Mouse (Mus musculus) ovary, postnatal 10 days (tissue): ENCODE data around the gene Mcm6.
"Not testable (repeated sequence)": the region's sequence is repeated elsewhere in the genome, so short reads cannot be mapped to it uniquely, and the experiment has no call there.

ENCODE experiments used
- DNase-seq: peaks from one replicate; pipeline ENCODE4 v3.0.0; 2022; ENCODE audit warnings: low spot score

Mcm6 gene

GRCm38 (mm10) chr1:128330313-128330712 lies 29.2 kb downstream of the Mcm6 start:
- no peak for DNase-seq

GRCm38 (mm10) chr1:128328218-128328617 lies 31.2 kb downstream of the Mcm6 start, which contains the start of gene Lct:
Gene Lct (minus strand): TSS chr1:128328318.
- no peak for DNase-seq

DNA sequence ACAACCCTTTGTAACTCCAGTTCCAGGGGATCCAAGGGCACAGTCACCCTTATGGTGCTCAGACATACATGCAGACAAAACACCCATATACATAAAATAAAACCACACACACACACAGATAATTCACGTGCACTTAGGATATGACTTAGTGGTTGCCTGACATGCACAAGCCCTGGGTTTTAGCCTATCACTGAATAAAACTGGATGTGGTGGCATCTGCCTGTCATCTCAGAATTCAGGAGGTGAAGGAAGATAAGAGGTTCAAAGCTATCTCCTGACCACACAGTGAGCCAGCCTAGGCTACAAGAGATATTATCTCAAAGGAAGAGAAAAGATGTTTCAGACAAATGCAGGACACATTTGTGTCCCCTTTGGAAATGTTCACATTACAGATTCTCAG lies 32.3 kb downstream of the Mcm6 start:
- DNase-seq = no peak

- DNase-seq = no peak
These were observed 34.7 kb downstream of the Mcm6 start for GRCm38 (mm10) chr1:128324776-128325175.

- no peak for DNase-seq
These were observed 36.3 kb downstream of the Mcm6 start for GRCm38 (mm10) chr1:128323026-128323643.

DNA sequence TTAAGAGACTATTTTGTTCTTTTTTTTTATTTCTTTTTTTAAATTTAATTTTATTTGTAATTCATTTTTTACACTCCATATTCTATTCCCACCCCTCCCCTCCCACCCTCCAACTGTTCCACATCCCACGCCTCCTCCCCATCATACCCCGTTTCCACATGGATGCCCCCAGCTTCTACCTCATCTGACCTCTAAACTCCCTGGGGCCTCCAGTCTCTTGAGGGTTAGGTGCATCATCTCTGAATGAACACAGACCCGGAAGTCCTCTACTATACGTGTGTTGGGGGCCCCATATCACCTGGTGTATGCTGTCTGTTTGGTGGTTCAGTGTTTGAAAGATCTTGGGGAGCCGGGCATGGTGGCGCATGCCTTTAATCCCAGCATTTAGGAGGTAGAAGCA lies 40.2 kb downstream of the Mcm6 start:
- DNase-seq = not testable (repeated sequence)

GRCm38 (mm10) chr1:128314665-128315064 lies 44.8 kb downstream of the Mcm6 start:
- no peak for DNase-seq

- no peak for DNase-seq
These were observed 50.4 kb downstream of the Mcm6 start for GRCm38 (mm10) chr1:128309043-128309442.

DNA sequence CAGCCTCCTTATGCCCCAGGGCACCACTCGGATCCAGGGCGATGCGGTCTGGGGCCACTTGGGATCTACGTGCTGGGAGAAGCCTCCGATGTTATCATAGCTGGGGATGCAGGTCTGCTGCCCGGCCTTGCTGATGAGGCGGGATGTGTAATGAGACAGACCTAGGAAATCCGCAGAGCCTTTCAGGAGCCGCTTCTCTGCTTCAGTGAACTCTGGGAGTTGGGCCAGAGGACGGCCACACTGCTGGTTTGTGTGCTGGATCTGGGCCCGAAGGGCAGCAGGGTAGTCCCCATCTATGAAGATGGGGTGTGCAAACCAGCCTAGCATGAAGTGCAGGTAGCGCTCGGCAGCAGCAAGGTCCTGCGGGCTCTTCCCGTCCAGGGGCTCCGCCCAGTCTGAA lies 55.6 kb downstream of the Mcm6 start:
- DNase-seq = no peak

- no peak for DNase-seq
These were observed 63.5 kb downstream of the Mcm6 start for GRCm38 (mm10) chr1:128295717-128296528.

- no peak for DNase-seq
These were observed 64.2 kb downstream of the Mcm6 start for GRCm38 (mm10) chr1:128295296-128295695.

DNA sequence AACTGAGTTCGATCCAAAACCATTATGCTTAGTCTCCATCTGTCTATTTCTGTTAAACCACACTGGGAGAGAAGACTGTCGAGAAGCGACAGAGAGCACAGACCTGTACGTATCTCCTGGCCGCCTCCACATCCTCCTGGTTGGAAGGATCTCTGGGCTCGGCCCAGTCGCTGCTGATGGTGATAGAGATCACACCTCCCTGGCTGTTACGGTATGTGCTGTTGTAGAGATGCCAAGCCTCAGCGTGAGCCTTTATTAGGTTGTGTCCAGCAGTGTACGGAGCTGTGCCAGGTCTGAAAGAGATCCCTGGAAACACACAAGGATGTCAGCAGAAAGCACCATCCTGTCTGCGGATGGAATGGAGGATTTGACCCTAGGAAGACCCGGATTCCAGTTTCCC lies 65.9 kb downstream of the Mcm6 start:
- no peak for DNase-seq

GRCm38 (mm10) chr1:128290295-128290694 lies 69.2 kb downstream of the Mcm6 start:
- no peak for DNase-seq

GRCm38 (mm10) chr1:128285136-128285535 lies 74.3 kb downstream of the Mcm6 start:
- DNase-seq = no peak

DNA sequence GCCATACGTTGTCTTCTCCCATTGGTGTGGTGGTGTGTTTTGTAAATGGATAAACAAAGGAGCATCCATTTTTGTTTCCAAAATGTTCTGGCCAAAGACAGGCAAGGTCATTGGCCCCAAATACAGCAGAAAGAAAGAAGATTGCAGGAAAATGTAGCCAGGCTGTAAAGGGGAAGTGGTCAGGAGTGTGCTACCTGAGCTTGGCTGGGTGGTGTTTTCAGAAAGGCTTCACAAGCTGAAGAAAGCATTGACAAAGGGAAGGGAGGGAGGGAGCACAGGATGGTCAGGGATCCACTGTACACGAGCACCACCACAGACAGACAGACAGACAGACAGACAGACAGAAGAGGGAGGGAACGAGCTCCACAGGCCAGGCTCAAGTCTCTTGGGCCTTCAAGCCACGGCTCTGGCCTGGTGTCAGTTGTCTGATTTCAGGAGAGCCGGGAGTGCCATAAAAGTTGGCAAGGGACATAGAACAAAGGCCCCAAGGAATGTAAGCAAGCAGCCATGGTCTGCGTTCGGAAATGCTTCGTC lies 75.2 kb downstream of the Mcm6 start:
- DNase-seq = no peak

GRCm38 (mm10) chr1:128282924-128283323 lies 76.5 kb downstream of the Mcm6 start:
- no peak for DNase-seq

GRCm38 (mm10) chr1:128281753-128282152 lies 77.7 kb downstream of the Mcm6 start:
- DNase-seq = no peak
